Mouse (Mus musculus) adrenal gland, adult 18-20 months (tissue): Measurements from ENCODE around the gene Gdf15. TPM values are rescaled to one million over a fixed set of nuclear protein-coding genes. Genes with fewer than 3 reads are reported as not detected.

ENCODE experiments used
- DNase-seq, 2 experiments: peaks; one replicate each; pipeline ENCODE4 v3.0.0; 2021 to 2022; ENCODE audit warnings: low spot score in 2 of 2
- total RNA-seq, 2 experiments: library from RNA; stranded (reverse); gene quantifications; 1 replicate in 1 of 2; 2 replicates in 1 of 2; pipeline ENCODE4 v1.2.3; 2021

The Gdf15 gene
- total RNA-seq, 2 experiments from 2014 or later, result 2.2 to 6.4 TPM

- no peak for DNase-seq
These were observed 24.1 kb downstream of the Gdf15 start for GRCm38 (mm10) chr8:70607898-70608748.

DNA sequence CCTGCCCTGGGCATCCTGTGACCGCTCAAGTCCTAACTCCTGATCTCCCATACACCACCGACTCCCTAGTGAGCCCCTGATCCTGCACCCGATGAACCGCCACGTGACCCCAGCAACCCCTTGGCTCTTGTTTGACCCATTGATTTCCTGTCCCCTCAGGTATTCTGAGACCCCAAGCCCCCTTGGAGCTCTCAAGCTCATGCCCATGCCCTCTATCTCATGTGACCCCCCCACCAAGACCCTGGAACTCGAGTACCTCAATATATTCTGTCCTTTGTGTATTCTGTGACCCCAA is 24.7 kb downstream of the Gdf15 start:
- no peak for DNase-seq

DNA sequence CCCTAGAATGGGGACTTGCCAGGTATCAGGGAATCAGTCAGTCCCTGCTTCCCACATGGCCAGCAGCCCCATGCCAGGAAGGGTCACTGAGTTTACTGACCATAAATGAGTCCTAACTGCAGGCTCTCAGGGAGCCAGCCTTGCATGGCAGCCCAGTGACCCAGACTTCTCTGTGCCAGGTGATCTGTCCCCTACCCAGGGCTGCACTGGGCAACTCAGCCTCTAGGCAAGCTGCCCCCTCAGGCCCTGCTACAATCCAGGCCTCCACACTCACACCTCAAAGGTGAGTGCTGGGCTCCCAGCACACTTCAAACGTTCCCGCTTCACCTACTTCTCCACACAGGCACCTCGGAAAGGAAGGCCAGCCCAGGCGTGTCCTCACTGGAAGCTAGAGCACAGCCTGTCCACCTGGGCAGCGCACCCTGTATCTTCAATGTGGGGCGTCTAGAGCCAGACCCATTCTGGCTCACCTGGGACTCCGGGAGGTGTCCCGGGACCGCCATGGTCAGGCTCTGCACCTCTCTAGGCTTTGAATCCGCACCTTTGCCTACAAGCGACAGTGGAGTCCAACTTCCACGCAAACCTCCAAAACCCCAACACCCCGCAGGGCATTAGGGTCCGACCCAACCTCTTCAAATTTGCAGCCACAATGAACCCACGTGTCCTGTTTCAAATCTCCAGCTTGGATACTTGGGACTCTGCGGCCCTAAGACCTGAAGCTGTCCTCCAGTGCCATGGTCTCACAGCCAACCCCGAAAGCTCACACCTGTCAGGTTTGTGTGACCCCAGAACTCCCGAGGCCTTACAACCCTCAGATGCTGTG is 25.3 kb downstream of the Gdf15 start:
- DNase-seq, result no peak

DNA sequence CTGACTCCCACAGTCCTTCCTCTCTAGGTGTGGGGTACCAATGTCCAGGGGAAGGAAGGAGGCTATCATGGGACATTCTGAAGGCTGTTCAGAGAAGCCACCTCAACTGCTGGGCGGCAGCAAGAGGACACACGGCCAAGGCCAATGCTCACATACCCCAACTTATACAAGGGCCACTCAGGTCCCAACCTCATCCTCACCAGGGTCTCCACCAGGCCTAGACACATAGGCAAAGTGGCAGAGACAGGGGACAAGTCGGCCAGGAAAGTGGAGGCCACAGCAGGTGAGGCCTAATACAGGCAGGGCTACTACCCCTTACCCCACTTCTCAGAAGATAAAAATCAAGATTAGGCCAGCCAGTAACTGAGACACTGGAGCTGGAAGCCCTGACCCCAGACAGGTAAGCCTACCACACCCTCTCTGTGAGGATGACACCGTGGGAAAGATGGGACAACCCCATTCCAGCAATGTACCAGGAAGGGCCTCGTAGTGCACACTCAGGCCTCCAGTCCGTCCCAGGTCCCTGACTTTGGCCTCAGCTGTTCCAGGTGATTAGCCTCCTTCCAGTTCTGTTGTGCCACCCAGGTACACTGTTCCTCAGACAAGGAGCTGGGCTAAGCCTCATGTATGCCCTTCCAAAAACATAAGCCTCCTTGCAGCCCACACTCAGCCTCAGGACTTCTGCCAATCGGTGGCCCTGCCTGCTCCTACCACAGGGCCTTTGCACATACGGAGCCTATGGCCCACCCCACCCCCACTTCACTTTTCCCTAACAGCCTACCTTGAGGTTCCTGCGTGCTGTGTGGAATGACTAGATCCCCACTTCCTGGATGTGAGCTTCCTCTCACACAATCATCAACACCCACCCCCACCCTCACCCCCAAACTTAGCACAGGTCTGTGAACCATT is 26.1 kb downstream of the Gdf15 start:
- no peak for DNase-seq

GRCm38 (mm10) chr8:70604558-70604957 is 27.7 kb downstream of the Gdf15 start:
- DNase-seq, result no peak

GRCm38 (mm10) chr8:70602139-70602811 is 30.0 kb downstream of the Gdf15 start:
- no peak for DNase-seq

- peak; percentile 81 to 82 for DNase-seq
These were observed 31.0 kb downstream of the Gdf15 start for GRCm38 (mm10) chr8:70601271-70601649.

- no peak for DNase-seq
These were observed 31.6 kb downstream of the Gdf15 start for GRCm38 (mm10) chr8:70600473-70601270.

GRCm38 (mm10) chr8:70599507-70600290 is 32.6 kb downstream of the Gdf15 start:
- no peak for DNase-seq

DNA sequence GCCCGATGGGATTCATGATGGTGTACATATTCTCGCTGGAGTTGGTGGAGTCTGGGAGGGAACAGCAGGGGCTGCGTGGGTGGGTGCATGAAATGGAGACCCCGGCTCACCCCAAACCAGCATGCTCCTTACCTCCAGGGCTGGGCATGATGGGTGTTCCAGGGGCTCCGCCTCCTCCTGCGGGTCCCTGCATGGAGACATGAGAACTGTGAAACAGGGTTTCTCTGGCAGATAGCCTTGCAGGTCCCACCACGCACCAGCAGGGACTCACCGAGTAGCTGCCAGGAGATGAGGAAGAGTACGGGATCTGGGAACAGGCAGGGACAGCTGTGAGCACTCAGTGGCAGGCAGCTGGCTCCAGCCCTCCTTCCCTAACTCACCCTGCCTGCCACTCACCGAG is 33.5 kb downstream of the Gdf15 start:
- DNase-seq, result no peak

DNA sequence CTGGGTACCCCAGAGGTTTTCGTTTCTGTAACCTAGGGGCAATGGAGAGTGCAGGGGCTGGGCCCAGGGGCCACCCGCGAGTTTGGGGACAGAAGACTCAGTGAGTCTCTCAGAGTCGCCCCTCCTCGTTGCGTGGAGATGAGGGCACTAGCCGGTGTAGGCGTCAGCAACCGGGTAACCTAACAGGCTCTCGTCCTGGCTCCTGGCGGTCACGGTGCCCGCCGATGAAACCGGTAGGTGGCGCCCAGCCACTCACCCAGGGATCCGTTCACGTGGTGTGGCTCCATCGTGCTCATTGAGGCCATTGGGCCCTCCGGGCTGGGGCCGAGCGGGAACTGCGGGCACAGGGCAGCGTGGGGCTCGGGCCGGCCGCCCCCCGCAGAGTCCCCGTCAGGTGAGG is 34.0 kb downstream of the Gdf15 start:
- peak; percentile 79 to 80 for DNase-seq

DNA sequence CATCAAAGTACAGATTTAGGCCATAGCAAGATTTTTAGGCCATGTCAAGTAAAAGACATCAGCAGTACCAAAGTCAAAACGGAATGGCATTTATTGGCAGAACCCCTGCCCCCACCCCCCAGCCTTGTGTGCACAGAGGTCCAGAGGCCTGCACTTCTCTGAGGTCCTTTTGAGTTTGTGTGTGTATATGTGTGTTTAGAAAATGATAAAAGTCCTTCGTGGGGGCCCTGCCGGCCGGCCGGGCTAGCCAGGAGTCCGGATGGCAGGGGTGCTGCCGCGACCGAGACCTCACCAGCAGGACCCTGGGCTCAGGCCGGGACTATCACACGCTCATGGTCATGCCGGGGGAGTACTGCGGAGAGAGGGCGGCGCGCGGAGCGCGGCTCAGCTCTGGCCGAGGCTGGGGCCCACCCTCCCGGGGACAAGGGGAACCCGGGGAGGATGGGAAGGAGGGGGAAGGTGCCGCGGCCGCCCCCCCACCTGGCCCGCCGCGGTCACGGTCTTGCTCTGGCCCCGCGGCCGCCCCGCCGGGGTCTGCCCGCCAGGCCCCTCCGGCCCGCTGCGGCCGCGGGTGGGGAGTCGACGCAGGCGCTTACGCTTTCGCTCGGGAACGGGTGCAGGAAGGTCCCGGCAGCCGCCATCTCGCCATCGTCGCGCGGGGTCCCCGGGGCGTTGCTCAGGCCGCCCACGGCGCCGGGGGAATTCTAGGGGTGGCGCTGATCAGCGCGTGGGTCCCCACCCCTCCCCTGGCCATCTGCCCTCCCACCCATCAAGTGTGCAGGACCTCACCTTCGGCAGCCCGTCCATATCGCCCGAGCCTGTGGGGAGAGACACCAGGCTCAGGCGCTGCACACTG is 34.6 kb downstream of the Gdf15 start:
- DNase-seq, result no peak

DNA sequence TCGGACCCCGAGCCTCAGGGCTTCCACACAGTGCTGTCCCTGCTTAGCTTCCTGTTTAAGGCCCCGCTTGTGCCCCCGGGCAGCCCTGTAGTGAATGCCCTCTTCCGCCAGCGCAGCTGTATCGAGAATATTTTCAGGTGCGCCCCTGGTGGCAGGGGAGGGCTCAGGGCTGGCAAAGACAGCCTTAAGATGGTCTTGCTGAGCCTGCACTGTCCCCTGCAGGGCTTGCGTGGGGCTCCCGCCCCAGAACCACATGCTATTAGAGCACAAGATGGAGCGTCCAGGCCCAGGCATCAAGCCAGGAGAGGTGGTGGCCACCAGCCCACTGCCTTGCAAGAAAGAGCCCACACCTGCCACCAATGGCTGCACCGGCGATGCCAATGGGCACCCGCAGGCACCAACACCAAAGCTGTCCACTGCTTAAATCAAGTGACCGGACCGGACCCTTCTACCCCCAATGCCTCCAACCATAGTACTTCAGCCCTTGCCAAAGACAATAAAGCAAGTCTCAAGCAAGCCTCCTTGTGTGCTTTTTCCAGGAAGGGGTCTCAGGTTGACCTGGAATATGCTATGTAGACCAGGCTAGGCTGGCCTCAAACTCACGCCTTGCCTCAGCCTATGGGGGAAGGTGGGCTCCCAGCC is 35.4 kb downstream of the Gdf15 start:
- DNase-seq, result no peak

- no peak for DNase-seq
These were observed 36.0 kb downstream of the Gdf15 start for GRCm38 (mm10) chr8:70596216-70596615.

- DNase-seq, result no peak
These were observed 36.4 kb downstream of the Gdf15 start for GRCm38 (mm10) chr8:70595811-70596210.

DNA sequence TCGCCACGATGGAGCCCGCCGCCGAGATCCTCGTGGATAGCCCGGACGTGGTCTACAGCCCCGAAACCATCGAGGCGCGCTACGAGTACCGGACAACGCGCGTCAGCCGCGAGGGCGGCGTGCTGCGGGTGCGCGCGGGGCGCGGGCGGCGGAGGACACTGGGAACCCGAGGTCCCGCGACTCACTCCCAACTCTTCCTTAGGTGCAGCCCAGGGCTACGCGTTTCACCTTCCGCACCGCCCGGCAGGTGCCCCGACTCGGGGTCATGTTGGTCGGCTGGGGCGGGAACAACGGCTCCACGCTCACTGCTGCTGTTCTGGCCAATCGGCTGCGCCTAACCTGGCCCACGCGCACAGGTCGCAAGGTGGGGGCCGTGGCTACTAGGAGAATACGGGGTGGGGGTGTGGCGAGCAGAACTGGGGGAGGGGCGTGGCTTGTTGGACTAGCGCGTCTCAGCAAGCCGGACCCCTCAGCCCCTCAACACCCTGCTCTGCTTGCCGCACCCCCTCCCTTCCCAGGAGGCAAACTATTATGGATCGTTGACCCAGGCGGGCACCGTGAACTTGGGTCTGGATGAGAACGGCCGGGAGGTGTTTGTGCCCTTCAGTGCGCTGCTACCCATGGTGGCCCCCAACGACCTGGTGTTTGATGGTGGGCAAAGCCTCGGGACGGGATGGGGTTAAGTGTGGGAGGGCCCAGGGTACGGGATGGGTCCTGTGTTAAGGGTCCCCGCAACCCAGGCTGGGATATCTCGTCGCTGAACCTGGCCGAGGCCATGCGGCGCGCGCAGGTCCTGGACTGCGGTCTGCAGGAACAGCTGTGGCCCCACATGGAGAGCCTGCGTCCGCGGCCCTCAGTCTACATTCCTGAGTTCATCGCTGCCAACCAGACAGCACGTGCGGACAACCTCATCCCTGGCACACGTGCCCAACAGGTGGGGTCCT is 37.4 kb downstream of the Gdf15 start:
- no peak for DNase-seq
